Mouse (Mus musculus) MEL (cell line): Measurements from ENCODE around the gene Rfx4. TPM values are rescaled to one million over a fixed set of nuclear protein-coding genes. Genes with fewer than 3 reads are reported as not detected.

Source experiments
- DNase-seq: peaks from one replicate; pipeline ENCODE4 v3.0.0; 2011; ENCODE audit warnings: low read depth, low spot score
- H3K27ac ChIP-seq: 2 replicates; pipeline ENCODE4 v1.5.1; 2012; ENCODE audit warnings: low read depth, mild to moderate bottlenecking, control low read depth, low read length, moderate library complexity; ENCODE audit not compliant: control insufficient read depth
- H3K27me3 ChIP-seq, 2 experiments: fragments of 150-350 bp in 1 of 2; sonication (generic) in 1 of 2; 2 replicates each; pipeline ENCODE4 v1.6.1; 2012; ENCODE audit warnings: low read length in 2 of 2, mild to moderate bottlenecking in 2 of 2, improper control_type of control experiment in 1 of 2, moderate library complexity in 1 of 2; ENCODE audit not compliant: insufficient read depth in 2 of 2, control insufficient read depth in 1 of 2
- H3K36me3 ChIP-seq, 2 experiments: 2 replicates each; pipeline ENCODE4 v1.6.1; 2012 to 2014; ENCODE audit warnings: low read length in 2 of 2, improper control_type of control experiment in 1 of 2, inconsistent platforms in 1 of 2, mild to moderate bottlenecking in 1 of 2; ENCODE audit not compliant: insufficient read depth in 2 of 2, control insufficient read depth in 1 of 2
- H3K4me1 ChIP-seq, 2 experiments: fragments of 150-350 bp in 1 of 2; sonication (generic) in 1 of 2; 2 replicates each; pipeline ENCODE4 v1.6.1; 2012; ENCODE audit warnings: low read length in 2 of 2, improper control_type of control experiment in 1 of 2, mild to moderate bottlenecking in 1 of 2; ENCODE audit not compliant: insufficient read depth in 2 of 2, control insufficient read depth in 1 of 2
- H3K4me3 ChIP-seq, 2 experiments: fragments of 150-350 bp in 1 of 2; sonication (generic) in 1 of 2; 2 replicates each; pipeline ENCODE4 v1.5.1; 2012; ENCODE audit warnings: low read depth in 2 of 2, low read length in 2 of 2, mild to moderate bottlenecking in 2 of 2, moderate library complexity in 2 of 2, control low read depth in 1 of 2, improper control_type of control experiment in 1 of 2; ENCODE audit not compliant: control insufficient read depth in 1 of 2, insufficient read depth in 1 of 2
- H3K79me2 ChIP-seq: 2 replicates; pipeline ENCODE4 v1.6.1; 2012; ENCODE audit warnings: mild to moderate bottlenecking, low read length, moderate library complexity; ENCODE audit not compliant: control insufficient read depth, poor library complexity, insufficient read depth
- H3K9ac ChIP-seq: 2 replicates; pipeline ENCODE4 v1.6.1; 2012; ENCODE audit warnings: low read depth, mild to moderate bottlenecking, control low read depth, low read length, moderate library complexity; ENCODE audit not compliant: control insufficient read depth, poor library complexity, severe bottlenecking
- H3K9me3 ChIP-seq: fragments of 150-350 bp; sonication (generic); replicated peaks from 2 replicates; pipeline ENCODE4 v1.6.1; 2012; ENCODE audit warnings: mild to moderate bottlenecking, low read length, improper control_type of control experiment, moderate library complexity; ENCODE audit not compliant: insufficient read depth
- BHLHE40 ChIP-seq: IDR thresholded peaks from 2 replicates; pipeline ENCODE4 v1.6.1; 2012; ENCODE audit warnings: low read depth, mild to moderate bottlenecking, inconsistent platforms, low read length, improper control_type of control experiment, borderline replicate concordance
- CTCF ChIP-seq, 3 experiments: IDR thresholded peaks in 2 of 3; conservative IDR thresholded peaks in 1 of 3; 2 replicates each; pipeline ENCODE4 v1.5.1; 2011 to 2012; ENCODE audit warnings: low read length in 3 of 3, low read depth in 2 of 3, mild to moderate bottlenecking in 2 of 3, improper control_type of control experiment in 1 of 3, inconsistent platforms in 1 of 3, mixed read lengths in 1 of 3, moderate library complexity in 1 of 3; ENCODE audit not compliant: control insufficient read depth in 1 of 3, insufficient read depth in 1 of 3, poor library complexity in 1 of 3, severe bottlenecking in 1 of 3
- E2F4 ChIP-seq: IDR thresholded peaks from 2 replicates; pipeline ENCODE4 v1.6.1; 2011; ENCODE audit warnings: low read depth, low read length, improper control_type of control experiment, borderline replicate concordance
- ELF1 ChIP-seq: IDR thresholded peaks from 2 replicates; pipeline ENCODE4 v1.6.1; 2014; ENCODE audit warnings: low read depth, mild to moderate bottlenecking, inconsistent platforms, low read length, improper control_type of control experiment, moderate library complexity
- EP300 ChIP-seq, 2 experiments: IDR thresholded peaks; 2 replicates each; pipeline ENCODE4 v1.6.1; 2011; ENCODE audit warnings: improper control_type of control experiment in 2 of 2, low read length in 2 of 2, low read depth in 1 of 2, mild to moderate bottlenecking in 1 of 2
- GABPA ChIP-seq: IDR thresholded peaks from 2 replicates; pipeline ENCODE4 v1.6.1; 2012; ENCODE audit warnings: low read depth, mild to moderate bottlenecking, inconsistent platforms, low read length, improper control_type of control experiment, moderate library complexity
- GATA1 ChIP-seq: IDR thresholded peaks from 2 replicates; pipeline ENCODE4 v1.6.1; 2011; ENCODE audit warnings: low read depth, low read length, improper control_type of control experiment
- JUND ChIP-seq: IDR thresholded peaks from 2 replicates; pipeline ENCODE4 v1.6.1; 2011; ENCODE audit warnings: low read depth, mild to moderate bottlenecking, improper control_type of control experiment, low read length
- KAT2A ChIP-seq: conservative IDR thresholded peaks from 2 replicates; pipeline ENCODE4 v1.6.1; 2012; ENCODE audit warnings: low read depth, low read length, improper control_type of control experiment, inconsistent platforms
- MAX ChIP-seq: IDR thresholded peaks from 2 replicates; pipeline ENCODE4 v1.6.1; 2011; ENCODE audit warnings: low read length, improper control_type of control experiment
- MEF2A ChIP-seq: IDR thresholded peaks from 2 replicates; pipeline ENCODE4 v1.6.1; 2014; ENCODE audit warnings: low read depth, mild to moderate bottlenecking, inconsistent platforms, low read length, improper control_type of control experiment; ENCODE audit not compliant: poor library complexity, insufficient replicate concordance, severe bottlenecking; ENCODE audit errors: extremely low read depth
- MYC ChIP-seq: IDR thresholded peaks from 2 replicates; pipeline ENCODE4 v1.6.1; 2011; ENCODE audit warnings: low read depth, mild to moderate bottlenecking, low read length, improper control_type of control experiment, moderate library complexity
- POLR2A ChIP-seq, 2 experiments: IDR thresholded peaks; 2 replicates each; pipeline ENCODE4 v1.6.1; 2011 to 2012; ENCODE audit warnings: low read length in 2 of 2, mild to moderate bottlenecking in 2 of 2, control low read depth in 1 of 2, improper control_type of control experiment in 1 of 2, low read depth in 1 of 2, moderate library complexity in 1 of 2; ENCODE audit not compliant: control insufficient read depth in 1 of 2, insufficient read depth in 1 of 2, poor library complexity in 1 of 2
- POLR2AphosphoS5 ChIP-seq: IDR thresholded peaks from 2 replicates; pipeline ENCODE4 v1.6.1; 2012; ENCODE audit warnings: low read depth, borderline replicate concordance, mild to moderate bottlenecking, inconsistent platforms, low read length, moderate library complexity, mixed read lengths
- TBP ChIP-seq: IDR thresholded peaks from 2 replicates; pipeline ENCODE4 v1.8.0; 2011; ENCODE audit warnings: low read depth, low read length, improper control_type of control experiment
- TCF12 ChIP-seq: IDR thresholded peaks from 2 replicates; pipeline ENCODE4 v1.6.1; 2014; ENCODE audit warnings: low read depth, mild to moderate bottlenecking, inconsistent platforms, low read length, improper control_type of control experiment, moderate library complexity
- USF2 ChIP-seq, 2 experiments: IDR thresholded peaks; 2 replicates each; pipeline ENCODE4 v1.6.1; 2011 to 2012; ENCODE audit warnings: improper control_type of control experiment in 2 of 2, low read length in 2 of 2, borderline replicate concordance in 1 of 2, inconsistent platforms in 1 of 2, low read depth in 1 of 2, mild to moderate bottlenecking in 1 of 2; ENCODE audit not compliant: insufficient read depth in 1 of 2
- ZKSCAN1 ChIP-seq: IDR thresholded peaks from 2 replicates; pipeline ENCODE4 v1.6.1; 2012; ENCODE audit warnings: low read depth, mild to moderate bottlenecking, inconsistent platforms, low read length, improper control_type of control experiment, moderate library complexity
- polyA plus RNA-seq, 2 experiments: library from polyadenylated mRNA; stranded (reverse) in 1 of 2; unstranded in 1 of 2; fragments of >175 nt in 1 of 2; fragments of >200 nt in 1 of 2; gene quantifications; 2 replicates each; pipeline versions ENCODE4 v1.2.1 to v1.2.4; 2012; ENCODE audit warnings: low replicate concordance in 2 of 2, low read depth in 1 of 2; ENCODE audit not compliant: insufficient read length in 2 of 2, insufficient read depth in 1 of 2, missing spikeins in 1 of 2
- total RNA-seq: library from RNA; depleted of rRNA; stranded (reverse); fragments of 300-350 nt; gene quantifications from 2 replicates; pipeline ENCODE4 v1.2.3, GENCODE M21; 2012; rRNA removed

Gene Rfx4
- total RNA-seq (not detected in 2 replicates), polyA plus RNA-seq (not detected)

- no peaks in the 10 kb centered on the region for H3K79me2 ChIP-seq
- no peaks in the 10 kb centered on the region for H3K36me3 ChIP-seq
- TF ChIP-seq E2F4 (no peak), USF2 (IDR thresholded peaks at IDR 0.05; ENCODE audit: borderline replicate concordance in 1 of 2, insufficient read depth in 1 of 2, low read depth in 1 of 2, low read length in 2 of 2) (no peak), CTCF (IDR thresholded peaks at IDR 0.05 in 2 of 3, conservative IDR thresholded peaks at IDR 0.05 in 1 of 3; ENCODE audit: control insufficient read depth in 1 of 3, insufficient read depth in 1 of 3, low read depth in 2 of 3, low read length in 3 of 3, poor library complexity in 1 of 3, severe bottlenecking in 1 of 3) (no peak), ZKSCAN1 (no peak), MYC (no peak), JUND (no peak), KAT2A (no peak), MEF2A (no peak), EP300 (IDR thresholded peaks at IDR 0.05; ENCODE audit: low read depth in 1 of 2, low read length in 2 of 2) (no peak), POLR2AphosphoS5 (no peak), GATA1 (no peak), POLR2A (IDR thresholded peaks at IDR 0.05; ENCODE audit: control insufficient read depth in 1 of 2, insufficient read depth in 1 of 2, low read depth in 1 of 2, low read length in 2 of 2, poor library complexity in 1 of 2) (no peak), BHLHE40 (no peak), GABPA (no peak)
- TF ChIP-seq, all 39 proteins: peak for 0
- Histone ChIP-seq H3K9ac (no peak within 1 kb of the TSS), H3K27ac (no peak within 1 kb of the TSS), H3K27me3 (0 out of 4 replicates have a peak, but pooled peaks cover 0 to 1% of the 10 kb centered on the region in 2 experiments), H3K4me1 (no peaks in the 10 kb centered on the region), H3K9me3 (no peaks in the 10 kb centered on the region), H3K4me3 (no peak within 1 kb of the TSS)
- DNase-seq, result no peak
Observed at GRCm38 (mm10) chr10:84755786-84756203, at the start of gene Rfx4. TSS of gene Rfx4 (plus strand) at chr10:84756062.

DNA sequence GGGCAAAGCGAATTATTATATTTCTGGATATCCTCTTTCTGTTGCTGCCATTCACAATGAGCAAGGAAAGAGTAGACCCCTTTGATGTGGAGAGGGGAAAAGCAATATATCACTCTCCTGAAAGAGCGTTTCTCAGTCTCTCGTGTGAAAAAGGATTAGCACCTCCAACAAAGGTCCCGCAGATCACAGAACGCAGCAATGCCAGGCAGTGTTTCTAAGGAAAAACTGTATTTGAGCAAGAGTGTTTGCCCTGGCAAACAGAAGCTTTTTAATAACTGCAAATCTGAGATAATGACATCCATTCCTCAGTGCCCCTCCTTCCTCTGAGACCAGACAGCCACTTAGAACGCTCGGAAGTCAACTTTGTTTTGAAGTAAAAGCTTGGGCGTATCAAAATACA lies 49.3 kb upstream of the Rfx4 start:
- TF ChIP-seq ELF1, result no peak
- no peak for TF ChIP-seq ZKSCAN1
- no peak for TF ChIP-seq TBP
- no peak for TF ChIP-seq MAX
- TF ChIP-seq EP300 (IDR thresholded peaks at IDR 0.05; ENCODE audit: low read depth in 1 of 2, low read length in 2 of 2), result no peak
- no peak for TF ChIP-seq TCF12
- no peaks in the 10 kb centered on the region for H3K79me2 ChIP-seq
- no peak for DNase-seq
- no peak overlapping the region for H3K9ac ChIP-seq
- H3K4me3 ChIP-seq, result no peak overlapping the region
- peaks cover 4 to 5% of the 10 kb centered on the region in 2 experiments; a peak in 3 of 4 replicates for H3K4me1 ChIP-seq
- peaks cover 7 to 8% of the 10 kb centered on the region in 2 experiments for H3K36me3 ChIP-seq
- H3K27me3 ChIP-seq, result no peaks in the 10 kb centered on the region
- H3K9me3 ChIP-seq, result no peaks in the 10 kb centered on the region
- no peak overlapping the region for H3K27ac ChIP-seq
